Mouse (Mus musculus) embryo, embryonic 9.5 days (tissue): ENCODE results near the gene Slc4a8.
A peak's percentile ranks its signal among the peaks of the same experiment; 100 is the strongest.

ENCODE experiments used
- DNase-seq: peaks from one replicate; pipeline ENCODE4 v3.0.0-alpha.2; 2017; ENCODE audit errors: extremely low spot score

Slc4a8 gene

GRCm38 (mm10) chr15:100761419-100762185 is at the start of gene Slc4a8:
Gene Slc4a8 (plus strand): TSS chr15:100761747.
- DNase-seq = peak; percentile 95

DNA sequence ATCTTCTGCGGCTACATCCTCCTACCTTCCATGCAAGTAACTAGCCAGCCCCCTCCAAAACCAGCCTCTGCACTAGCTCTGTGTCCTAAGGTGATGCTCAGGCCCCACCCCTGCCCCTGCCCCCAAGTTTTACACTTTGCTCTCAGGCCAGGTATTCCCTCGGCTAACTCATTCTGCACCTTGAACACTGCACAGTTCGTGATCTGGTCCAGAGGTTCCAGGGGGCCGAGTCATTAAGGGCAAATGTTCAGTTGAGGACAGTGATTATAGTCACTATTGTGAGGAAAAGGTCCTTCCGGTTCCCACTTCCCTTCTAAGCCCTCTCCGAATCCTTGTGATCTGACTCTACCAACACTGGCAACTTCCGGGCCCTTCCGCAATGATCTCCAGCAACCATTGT is 47.1 kb upstream of the Slc4a8 start:
- DNase-seq = no peak

DNA sequence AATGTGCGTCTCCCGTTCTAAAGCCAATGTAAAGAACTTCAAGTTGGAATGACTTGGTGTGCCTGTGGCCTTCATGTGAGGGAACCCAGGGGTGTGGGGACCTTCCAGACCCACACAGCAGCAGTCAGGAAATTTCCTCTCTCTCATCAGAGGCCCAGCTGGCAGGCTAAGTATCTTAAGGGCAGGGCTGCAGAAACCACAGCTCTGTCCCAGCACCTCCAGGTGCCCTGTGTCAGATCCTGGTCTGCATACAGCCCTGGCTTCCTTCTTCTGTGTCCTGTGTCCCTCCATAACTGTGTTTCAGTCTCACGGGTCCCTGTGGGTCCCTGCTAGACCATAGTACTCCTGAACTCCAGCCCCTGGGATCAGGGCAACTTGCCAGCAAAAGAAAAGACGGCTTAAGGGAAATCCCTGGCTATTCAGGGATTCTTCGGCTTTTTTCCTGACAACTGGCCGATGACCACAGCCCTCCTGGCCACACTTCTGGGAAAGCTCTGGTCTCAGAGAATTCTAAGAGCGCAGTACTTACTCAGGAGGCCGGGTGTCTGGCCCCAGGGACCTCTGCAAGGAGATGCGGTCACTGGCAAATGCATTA is 46.1 kb upstream of the Slc4a8 start:
- DNase-seq = no peak

- DNase-seq = no peak
Observed at GRCm38 (mm10) chr15:100717933-100718332, 43.6 kb upstream of the Slc4a8 start.

GRCm38 (mm10) chr15:100718572-100718971 is 43.0 kb upstream of the Slc4a8 start:
- no peak for DNase-seq

GRCm38 (mm10) chr15:100719217-100719616 is 42.3 kb upstream of the Slc4a8 start:
- no peak for DNase-seq

DNA sequence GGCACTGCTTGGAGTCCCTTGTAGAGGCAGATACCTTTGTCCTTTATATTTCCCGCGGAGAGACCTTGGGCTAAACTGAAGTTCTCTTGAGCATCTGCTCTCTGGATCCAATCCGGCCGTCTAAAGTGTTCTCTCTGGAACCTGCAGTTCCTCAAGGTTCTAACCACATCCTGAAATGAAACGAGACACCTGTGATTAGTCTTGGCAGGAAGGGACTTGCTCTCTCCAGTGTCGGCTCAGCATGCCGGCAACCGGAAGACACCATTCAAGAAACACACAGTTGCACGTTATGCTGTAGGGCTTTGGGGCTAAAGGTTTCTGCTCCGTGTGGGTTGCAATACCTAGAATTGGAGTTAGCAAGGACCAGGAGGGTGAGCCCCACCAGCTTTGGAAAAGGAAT is 41.5 kb upstream of the Slc4a8 start:
- no peak for DNase-seq

DNA sequence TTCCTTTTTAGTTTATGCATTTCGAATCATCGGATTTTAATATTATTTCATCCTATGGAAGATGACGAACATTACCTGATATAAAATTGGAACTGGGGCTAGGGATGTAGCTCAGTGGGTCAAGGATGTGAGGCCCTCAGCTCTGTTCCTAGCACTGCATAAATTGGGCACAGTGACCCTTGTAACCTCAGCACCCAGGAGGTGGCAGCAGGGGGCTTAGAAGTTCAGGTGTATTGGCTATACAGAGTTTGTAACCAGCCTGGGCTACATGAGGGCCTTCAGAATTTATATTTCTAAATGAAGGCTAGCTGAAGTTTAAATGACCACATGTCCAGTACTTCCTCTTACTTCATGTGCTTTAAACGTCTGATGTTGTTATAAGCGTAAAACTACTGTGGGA is 40.1 kb upstream of the Slc4a8 start:
- DNase-seq = no peak

GRCm38 (mm10) chr15:100722026-100722425 is 39.5 kb upstream of the Slc4a8 start:
- no peak for DNase-seq

DNA sequence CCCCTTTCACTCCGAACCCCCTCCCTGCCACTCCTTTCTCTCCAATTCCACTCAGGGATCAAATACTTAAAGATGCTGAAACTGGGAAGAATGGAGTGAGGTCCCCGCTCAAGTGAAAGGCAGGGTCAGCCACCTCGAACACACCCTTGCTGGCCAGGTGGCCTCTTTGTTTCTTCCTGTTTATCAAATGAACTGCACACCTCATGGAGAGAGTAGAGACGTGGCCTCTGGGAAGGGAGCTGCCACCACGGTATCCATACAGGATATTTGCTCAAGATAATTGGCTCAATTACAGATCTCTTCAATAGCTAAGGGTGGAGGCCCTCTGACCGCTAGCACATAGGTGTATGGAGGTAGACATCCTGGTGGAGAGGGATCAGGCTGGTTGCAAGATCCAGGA is 39.0 kb upstream of the Slc4a8 start:
- no peak for DNase-seq

- no peak for DNase-seq
Observed at GRCm38 (mm10) chr15:100723505-100723904, 38.0 kb upstream of the Slc4a8 start.

- DNase-seq = no peak
Observed at GRCm38 (mm10) chr15:100726721-100727120, 34.8 kb upstream of the Slc4a8 start.

DNA sequence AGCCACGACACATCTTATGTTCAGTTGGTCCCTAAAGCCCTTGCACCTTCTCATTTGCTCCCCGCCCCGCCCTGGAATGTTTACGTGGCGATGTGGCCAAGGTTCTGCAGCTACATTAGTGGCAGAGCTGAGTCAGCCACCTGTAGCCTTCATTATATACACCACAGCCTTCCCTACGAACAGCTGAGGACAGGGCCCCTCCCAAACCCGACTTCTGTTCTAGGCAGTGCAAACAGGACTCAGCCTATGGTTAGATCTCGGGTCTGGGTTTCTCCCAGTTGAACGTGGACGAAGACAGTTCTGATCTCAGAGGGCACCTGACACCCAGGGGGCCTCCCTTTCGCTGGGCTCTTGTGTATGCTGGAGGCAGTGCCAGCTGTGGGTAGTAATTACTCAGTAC is 33.7 kb upstream of the Slc4a8 start:
- no peak for DNase-seq

DNA sequence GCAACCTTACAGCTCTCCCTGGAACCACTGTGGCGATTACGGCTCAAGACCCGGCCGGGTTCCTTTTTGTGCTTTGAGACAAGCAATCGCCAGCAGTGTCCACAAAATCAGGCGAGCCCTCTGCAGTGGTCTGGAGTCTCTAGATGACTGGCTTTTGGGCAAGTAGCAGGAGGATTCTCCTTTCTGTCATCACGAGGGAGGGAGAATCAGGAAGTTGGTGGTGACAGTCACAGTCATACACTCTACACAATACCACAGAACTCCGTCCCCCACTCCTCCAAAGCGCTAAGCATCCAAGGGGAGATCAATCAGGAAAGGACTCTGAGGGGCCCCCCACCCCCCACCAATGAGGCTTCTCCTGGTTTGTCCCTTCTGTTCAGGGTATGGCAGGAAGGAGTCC is 33.0 kb upstream of the Slc4a8 start:
- no peak for DNase-seq

- DNase-seq = no peak
Observed at GRCm38 (mm10) chr15:100729281-100729985, 32.1 kb upstream of the Slc4a8 start, which contains the start of gene Galnt6. Gene Galnt6 (minus strand): TSS chr15:100729376.

DNA sequence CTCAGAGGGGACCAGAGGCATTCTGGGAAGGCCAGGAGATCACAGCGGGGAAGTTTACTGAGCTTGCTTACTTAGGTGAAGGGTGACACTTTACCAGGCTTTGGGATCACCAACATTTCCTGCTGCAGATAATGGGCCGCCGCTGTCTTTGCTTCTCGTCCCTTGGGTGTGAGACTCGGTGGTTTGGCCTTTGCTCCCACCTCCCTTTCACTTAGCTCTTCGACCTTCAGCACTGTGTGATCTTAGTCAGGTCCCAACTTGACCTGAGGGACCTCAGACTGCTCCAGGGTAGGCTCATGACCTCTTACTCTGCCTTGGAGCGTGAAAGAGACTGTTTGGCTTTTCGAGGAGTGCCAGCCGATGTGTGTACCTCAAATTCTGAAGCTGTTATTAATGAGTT is 30.5 kb upstream of the Slc4a8 start:
- DNase-seq = no peak

DNA sequence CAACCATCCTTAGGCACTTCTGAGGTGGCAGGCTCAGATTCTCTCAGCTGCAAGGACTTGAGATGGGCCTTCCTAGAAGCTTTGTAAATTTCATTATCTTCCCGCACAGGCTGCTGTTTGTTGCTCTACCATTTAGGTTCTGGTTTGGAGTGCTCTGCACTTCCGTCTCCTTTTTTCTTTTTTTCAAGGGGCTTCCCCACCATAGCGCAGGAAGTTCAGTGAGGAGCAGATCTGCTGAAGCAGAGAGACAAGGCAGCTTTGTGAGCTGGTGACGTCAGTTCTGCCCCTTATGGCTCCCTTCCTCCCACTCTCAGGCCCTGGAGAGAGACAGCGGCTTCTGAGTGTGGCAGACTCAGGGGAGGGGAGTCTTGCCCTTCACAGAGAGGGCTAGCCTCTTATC is 29.0 kb upstream of the Slc4a8 start:
- no peak for DNase-seq

DNA sequence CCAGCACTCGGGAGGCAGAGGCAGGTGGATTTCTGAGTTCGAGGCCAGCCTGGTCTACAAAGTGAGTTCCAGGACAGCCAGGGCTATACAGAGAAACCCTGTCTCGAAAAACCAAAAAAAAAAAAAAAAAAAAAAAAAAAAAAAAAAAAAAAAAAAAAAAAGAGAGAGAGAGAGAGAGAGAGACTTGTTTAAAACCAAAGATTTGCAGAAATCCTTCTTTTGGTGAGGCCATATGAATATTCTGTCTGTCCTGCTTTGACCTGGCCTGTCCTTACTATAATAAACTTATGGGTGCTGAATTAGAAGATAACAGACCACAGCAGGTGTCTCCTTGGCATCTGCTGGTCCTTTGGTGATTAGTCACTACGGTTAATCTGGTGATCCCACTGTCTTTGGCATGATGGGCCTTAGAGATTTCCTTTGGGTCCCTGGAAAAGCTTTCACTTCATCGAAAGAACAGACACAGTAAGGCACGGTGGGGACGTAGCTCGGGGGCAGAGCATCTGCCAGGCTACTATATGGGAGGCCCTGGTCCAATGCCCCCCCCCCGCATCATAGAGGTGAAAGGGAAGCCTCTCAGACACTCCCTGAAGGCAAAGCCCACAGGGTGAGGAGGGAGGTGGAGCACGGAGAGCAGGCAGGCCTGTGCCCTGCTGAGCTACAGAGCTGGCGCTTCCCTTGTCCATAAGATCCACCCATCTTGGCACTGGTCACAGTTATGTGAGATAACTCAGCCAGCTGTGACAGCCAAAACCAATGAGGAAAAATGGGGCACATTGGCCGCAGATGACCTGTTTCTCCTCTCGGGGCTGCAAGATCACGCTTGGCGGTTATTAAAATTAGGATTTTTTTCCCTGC is 26.2 kb upstream of the Slc4a8 start:
- DNase-seq = no peak

DNA sequence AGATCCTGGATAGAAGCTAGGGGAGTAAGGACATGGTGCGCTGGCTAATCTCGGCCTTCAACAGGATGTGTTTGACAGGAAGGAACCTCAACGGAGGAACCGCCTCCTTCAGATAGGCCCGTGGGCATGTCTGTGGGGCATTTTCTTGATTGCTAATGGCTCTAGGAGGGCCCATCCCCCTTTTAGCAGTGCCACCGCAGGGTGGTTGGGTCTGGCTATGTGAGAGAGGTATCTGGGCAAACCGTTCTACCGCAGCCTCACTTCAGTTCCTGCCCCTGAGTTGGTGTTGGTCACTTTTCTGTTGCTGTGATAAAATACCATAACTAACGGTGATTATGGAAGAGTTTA is 25.6 kb upstream of the Slc4a8 start:
- no peak for DNase-seq

DNA sequence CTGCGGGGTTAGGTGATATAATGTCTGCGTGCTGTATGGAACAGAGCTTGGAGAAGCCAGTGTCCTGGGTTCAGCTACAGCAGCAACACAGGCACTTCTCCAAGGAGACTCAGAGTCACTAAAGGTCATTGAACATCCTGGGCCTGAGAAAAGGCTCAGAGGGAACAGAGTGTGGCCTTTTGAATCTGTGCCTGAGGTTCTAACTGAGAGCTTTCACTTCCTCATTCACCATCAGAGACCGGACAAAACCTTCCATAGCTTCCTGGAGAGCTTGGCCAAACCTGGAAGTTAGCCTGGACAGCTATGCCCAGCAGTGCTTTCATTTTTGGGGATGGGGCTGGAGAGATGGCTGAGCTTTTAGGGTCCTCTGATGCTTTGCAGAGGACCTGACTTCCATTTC is 23.9 kb upstream of the Slc4a8 start:
- DNase-seq = no peak

DNA sequence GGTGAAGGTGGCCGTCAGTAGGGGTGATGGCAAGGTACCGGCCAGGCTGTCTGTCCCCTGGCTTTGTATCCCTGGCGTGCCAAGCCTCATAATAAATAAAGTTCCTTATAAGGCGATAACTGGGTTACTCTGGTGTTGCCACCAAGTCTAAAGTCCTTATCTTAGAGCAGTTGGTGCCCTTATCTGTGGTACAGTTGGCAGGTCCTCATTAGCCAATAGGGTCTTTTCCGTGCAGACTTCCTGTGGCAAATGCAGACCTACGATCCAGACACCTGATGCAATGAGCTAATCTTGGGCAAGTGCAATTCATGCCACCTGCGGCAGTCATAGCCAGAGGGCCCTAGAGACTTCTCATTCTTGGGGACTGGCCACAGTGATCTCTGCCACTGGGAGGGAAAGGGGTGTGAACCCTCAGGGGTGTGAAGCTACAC is 23.2 kb upstream of the Slc4a8 start:
- DNase-seq = no peak

DNA sequence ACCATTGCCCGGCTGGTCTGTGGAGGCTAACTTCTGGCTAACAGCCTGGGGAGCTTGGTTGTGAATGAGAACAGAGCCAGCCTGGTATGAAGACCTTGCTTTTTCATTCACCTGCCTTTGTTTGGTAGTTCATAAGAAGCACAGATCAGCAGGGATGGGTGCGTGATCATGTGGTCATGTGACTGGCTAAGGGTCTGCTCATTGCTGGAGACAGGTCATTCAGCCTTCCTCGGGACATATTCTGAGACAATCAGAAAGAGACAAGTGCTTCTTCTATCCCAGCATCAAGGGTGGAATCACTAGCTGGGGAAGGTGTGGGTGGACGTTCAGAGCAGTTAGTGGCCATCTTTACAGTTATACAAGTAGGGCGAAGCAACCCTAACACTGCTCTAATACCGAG is 22.1 kb upstream of the Slc4a8 start:
- DNase-seq = no peak
